Mouse (Mus musculus) frontal cortex, postnatal 36 days (tissue): ENCODE results near the gene Slc35e2.

Source experiments
- DNase-seq, 2 experiments: peaks; one replicate each; pipeline ENCODE4 v3.0.0; 2022; ENCODE audit warnings: low spot score in 2 of 2

The Slc35e2 gene

GRCm38 (mm10) chr4:155575521-155575920, 25.7 kb upstream of the Slc35e2 start:
- no peak for DNase-seq

- DNase-seq: no peak
These were observed 24.1 kb upstream of the Slc35e2 start for GRCm38 (mm10) chr4:155577132-155577531.

GRCm38 (mm10) chr4:155577741-155578140, 23.5 kb upstream of the Slc35e2 start:
- no peak for DNase-seq

- no peak for DNase-seq
These were observed 22.7 kb upstream of the Slc35e2 start for GRCm38 (mm10) chr4:155578336-155579125.

- peak; percentile 57 to 61 for DNase-seq
These were observed 20.8 kb upstream of the Slc35e2 start for GRCm38 (mm10) chr4:155580420-155580819.

GRCm38 (mm10) chr4:155582279-155582905, 18.8 kb upstream of the Slc35e2 start:
- no peak for DNase-seq

- no peak for DNase-seq
These were observed 11.9 kb upstream of the Slc35e2 start for GRCm38 (mm10) chr4:155589356-155589755.

GRCm38 (mm10) chr4:155591012-155591719, 10.1 kb upstream of the Slc35e2 start:
- no peak for DNase-seq

- no peak for DNase-seq
These were observed 7.4 kb upstream of the Slc35e2 start for GRCm38 (mm10) chr4:155593780-155594179.

- DNase-seq: no peak
These were observed 5.4 kb upstream of the Slc35e2 start for GRCm38 (mm10) chr4:155595777-155596176.

GRCm38 (mm10) chr4:155596606-155597005, 4.6 kb upstream of the Slc35e2 start:
- no peak for DNase-seq

- no peak for DNase-seq
These were observed 2.7 kb upstream of the Slc35e2 start for GRCm38 (mm10) chr4:155598536-155598935.

GRCm38 (mm10) chr4:155599901-155600825, 1.1 kb upstream of the Slc35e2 start:
- no peak for DNase-seq

GRCm38 (mm10) chr4:155601997-155602456, 811 bp downstream of the Slc35e2 start:
- no peak for DNase-seq

- DNase-seq: no peak
These were observed 1.5 kb downstream of the Slc35e2 start for GRCm38 (mm10) chr4:155602753-155603152.

- no peak for DNase-seq
These were observed 2.6 kb downstream of the Slc35e2 start for GRCm38 (mm10) chr4:155603801-155604200.

- DNase-seq: no peak
These were observed 3.9 kb downstream of the Slc35e2 start for GRCm38 (mm10) chr4:155605132-155605531.

GRCm38 (mm10) chr4:155606825-155607224, 5.6 kb downstream of the Slc35e2 start:
- DNase-seq: no peak

GRCm38 (mm10) chr4:155611860-155612259, 10.6 kb downstream of the Slc35e2 start:
- no peak for DNase-seq

- DNase-seq: no peak
These were observed 12.0 kb downstream of the Slc35e2 start for GRCm38 (mm10) chr4:155613264-155613663.

- no peak for DNase-seq
These were observed 17.1 kb downstream of the Slc35e2 start for GRCm38 (mm10) chr4:155618321-155618720.
